Mouse (Mus musculus): ENCODE measurements at regions not wholly inside any gene's neighbourhood (a gene's known extent, or its start where the extent isn't known, plus 50 kb on each side); places are given as distances from the start of the nearest gene placed in this dataset.

GRCm38 (mm10) chr5:12219424-12220107, 163.6 kb upstream of the Sema3d start:
- no peak for DNase-seq (ENCODE audit: extremely low spot score in 1 of 2, low spot score in 1 of 2)

DNA sequence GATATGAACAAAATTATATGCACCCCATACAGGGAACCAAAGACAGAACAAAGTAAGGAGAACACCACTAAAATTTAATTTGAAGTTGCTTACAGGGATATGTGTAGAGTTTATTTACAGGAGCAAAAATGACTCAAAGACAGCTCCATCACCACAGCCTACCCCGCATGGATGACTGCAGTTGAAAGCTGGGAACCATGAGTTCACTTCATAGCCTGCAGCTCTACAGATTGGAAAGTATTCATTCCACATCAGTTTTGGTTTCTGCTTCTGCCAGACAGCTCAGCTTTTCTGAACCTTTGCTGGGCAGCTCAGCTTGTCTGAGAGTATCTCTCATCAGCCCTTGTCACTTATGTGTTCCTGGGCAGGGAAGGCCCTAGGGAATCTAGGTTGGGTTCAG, 160.6 kb upstream of the Sema3d start:
- DNase-seq (ENCODE audit: extremely low spot score in 1 of 2, low spot score in 1 of 2) = no peak

DNA sequence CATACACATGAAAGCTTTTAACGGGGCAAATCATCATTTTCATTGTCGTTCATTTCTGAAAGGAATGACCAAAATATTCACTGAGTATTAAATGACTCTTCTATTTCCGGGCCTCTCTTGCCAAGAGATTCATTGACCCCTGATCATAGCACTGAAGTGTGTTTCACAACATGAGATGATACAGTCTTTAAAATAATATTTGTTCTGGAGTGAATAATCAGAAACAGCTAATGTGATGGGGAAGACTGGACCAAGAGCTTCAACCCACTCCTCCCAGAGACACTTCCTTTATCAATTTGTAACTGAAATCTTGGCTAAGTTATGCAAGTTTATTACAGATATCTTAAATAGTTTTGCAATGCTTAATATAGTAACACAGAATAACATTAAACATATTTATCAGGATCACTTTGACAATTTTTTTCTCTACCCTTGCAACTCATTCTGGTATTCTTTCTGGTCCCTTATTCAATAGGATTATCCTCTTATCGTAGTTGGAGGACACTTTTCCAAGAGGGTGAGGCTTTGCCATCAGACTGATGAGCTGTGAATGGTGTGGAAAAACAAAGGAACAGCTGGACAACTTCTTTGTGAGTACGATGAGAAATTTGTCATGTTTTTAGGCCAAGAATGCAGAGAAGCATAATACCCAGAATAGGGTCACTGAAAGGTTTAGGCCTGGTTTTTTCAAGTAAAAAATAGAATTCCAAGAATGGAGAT, 149.6 kb upstream of the Sema3d start:
- no peak for DNase-seq (ENCODE audit: extremely low spot score in 1 of 2, low spot score in 1 of 2)

DNA sequence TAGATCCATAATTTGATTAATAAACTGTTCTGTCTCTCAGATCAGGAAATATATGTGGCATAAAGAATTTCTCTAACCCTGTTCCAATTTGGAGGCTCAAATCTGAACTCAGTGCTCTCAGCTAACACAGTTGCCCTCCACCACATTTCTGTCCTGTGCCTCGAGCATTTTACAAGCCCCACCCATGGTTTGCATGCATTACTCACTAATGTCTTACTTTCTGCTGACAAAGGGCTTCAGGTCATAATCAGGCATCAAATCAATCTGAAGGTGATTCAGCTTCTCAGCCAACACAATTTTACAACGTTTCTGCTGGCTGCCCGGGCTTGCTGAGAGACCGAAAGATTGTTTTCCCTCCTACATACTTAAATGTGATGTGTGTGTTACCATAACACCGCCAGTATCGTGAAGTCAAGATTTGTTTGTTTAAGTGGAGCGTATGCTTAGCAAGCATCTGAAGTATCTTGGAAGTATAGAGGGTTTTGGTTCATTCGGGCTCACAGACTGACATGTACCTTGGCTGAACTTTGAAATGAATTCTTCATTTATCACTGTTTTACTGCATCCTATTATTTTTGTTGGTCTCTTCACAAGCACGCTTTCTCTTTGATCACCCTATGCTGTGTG, 139.9 kb upstream of the Sema3d start:
- no peak for DNase-seq (ENCODE audit: extremely low spot score in 1 of 2, low spot score in 1 of 2)

DNA sequence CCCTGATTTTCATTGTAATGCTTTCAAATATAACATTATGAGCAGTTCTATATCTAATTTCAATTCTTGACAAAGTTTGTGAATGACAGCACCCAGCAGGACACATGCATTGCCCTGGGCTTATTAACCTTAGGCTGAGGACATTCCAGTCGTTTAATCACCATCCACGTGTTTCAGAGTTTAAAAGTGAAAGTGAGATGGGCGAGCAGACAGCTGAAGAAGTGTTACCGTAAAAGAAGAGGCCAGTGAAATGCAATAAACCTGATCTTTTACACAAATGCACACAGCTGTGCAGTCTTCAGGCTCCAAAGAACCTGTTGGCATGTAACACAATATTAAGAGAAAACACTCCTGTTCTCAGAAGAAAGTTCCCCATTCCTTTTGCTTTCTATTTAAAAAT, 89.5 kb upstream of the Sema3d start:
- no peak for DNase-seq (ENCODE audit: extremely low spot score in 1 of 2, low spot score in 1 of 2)

- DNase-seq (ENCODE audit: extremely low spot score in 1 of 2, low spot score in 1 of 2) = no peak
These were observed 85.9 kb upstream of the Sema3d start for GRCm38 (mm10) chr5:12297331-12297730.

GRCm38 (mm10) chr5:12301833-12302808, 81.1 kb upstream of the Sema3d start:
- no peak for DNase-seq (ENCODE audit: extremely low spot score in 1 of 2, low spot score in 1 of 2)

- DNase-seq (ENCODE audit: extremely low spot score in 1 of 2, low spot score in 1 of 2) = no peak
These were observed 73.8 kb upstream of the Sema3d start for GRCm38 (mm10) chr5:12309408-12309807.

GRCm38 (mm10) chr5:12332648-12333305, 50.4 kb upstream of the Sema3d start:
- DNase-seq (ENCODE audit: extremely low spot score in 1 of 2, low spot score in 1 of 2) = no peak

Data from layer of hippocampus, postnatal 25 days (tissue).